Mouse (Mus musculus): ENCODE data around the gene Ppp4r2. TPM values are rescaled to one million over a fixed set of nuclear protein-coding genes. Genes with fewer than 3 reads are reported as not detected.

Ppp4r2 gene
- polyA plus RNA-seq, 1 experiment from 2014 or later = 15.1 TPM

DNA sequence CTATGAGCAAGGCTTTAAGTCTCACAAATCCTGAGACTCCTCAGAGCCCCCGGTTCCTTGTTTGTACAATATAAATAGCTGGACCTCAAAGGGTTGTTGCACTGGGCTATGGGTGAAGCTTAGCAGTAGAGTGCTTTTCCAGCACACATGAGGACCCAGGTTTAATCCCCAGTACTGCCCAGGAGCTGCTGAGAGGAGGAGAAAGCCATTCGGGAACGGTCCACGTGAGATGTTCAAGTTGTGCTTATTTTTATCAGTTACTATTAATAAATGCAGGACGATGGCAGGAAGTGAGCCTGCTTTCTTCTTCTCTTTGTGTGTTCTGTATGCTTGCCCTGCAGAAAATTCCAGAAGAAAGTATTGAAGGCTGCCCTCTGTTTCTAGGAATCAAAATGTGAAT, 59.7 kb downstream of the Ppp4r2 start:
- ATAC-seq (replicated peaks; ENCODE audit: low FRiP score, low read depth) (no peak), DNase-seq (ENCODE audit: low spot score) (no peak)
- 65% methylated on average over 5 of the region's 5 CpGs for WGBS
- Histone ChIP-seq H3K4me2 (ENCODE audit: low read length) (no peak overlapping the region), H3K4me3 (replicated peaks; ENCODE audit: low read depth, low read length) (no peak overlapping the region), H3K9ac (ENCODE audit: low read depth, low read length) (no peak overlapping the region), H3K4me1 (replicated peaks; ENCODE audit: insufficient read depth, low read length) (no peaks in the 10 kb centered on the region), H3K27ac (no peak overlapping the region), H3K36me3 (ENCODE audit: insufficient read depth, low read length) (no peaks in the 10 kb centered on the region), H3K27me3 (ENCODE audit: insufficient read depth, low read length) (no peaks in the 10 kb centered on the region), H3K9me3 (replicated peaks; ENCODE audit: low read length) (no peaks in the 10 kb centered on the region)
- TF ChIP-seq CTCF (IDR thresholded peaks at IDR 0.05; ENCODE audit: low read depth) = no peak

DNA sequence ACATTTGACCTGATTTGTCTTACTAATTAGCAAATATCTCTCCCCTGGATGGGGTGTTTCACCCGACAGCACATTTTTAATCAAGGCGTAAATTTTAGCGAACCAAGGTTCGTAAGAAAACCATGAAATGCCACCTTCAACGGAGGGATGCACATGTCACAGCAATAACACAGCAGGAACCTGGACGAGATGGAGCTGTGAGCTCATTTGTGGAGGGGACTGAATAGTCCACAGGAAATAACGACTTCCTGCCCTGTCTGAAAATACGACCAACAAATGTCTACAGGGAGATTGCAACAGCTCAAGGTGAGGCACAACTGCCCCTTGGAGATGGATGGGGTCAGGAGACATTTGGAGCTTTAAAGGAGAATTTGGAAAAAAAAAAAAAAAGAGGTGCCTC, 61.8 kb downstream of the Ppp4r2 start:
- Histone ChIP-seq H3K4me3 (replicated peaks; ENCODE audit: low read depth, low read length) (no peak overlapping the region), H3K9me3 (replicated peaks; ENCODE audit: low read length) (no peaks in the 10 kb centered on the region), H3K27ac (no peak overlapping the region), H3K36me3 (ENCODE audit: insufficient read depth, low read length) (no peaks in the 10 kb centered on the region), H3K27me3 (ENCODE audit: insufficient read depth, low read length) (no peaks in the 10 kb centered on the region), H3K4me1 (replicated peaks; ENCODE audit: insufficient read depth, low read length) (no peaks in the 10 kb centered on the region), H3K4me2 (ENCODE audit: low read length) (no peak overlapping the region), H3K9ac (ENCODE audit: low read depth, low read length) (no peak overlapping the region)
- WGBS = 29% methylated on average over 8 of the region's 8 CpGs
- no peak for TF ChIP-seq CTCF (IDR thresholded peaks at IDR 0.05; ENCODE audit: low read depth)
- DNase-seq (ENCODE audit: low spot score) (no peak), ATAC-seq (replicated peaks; ENCODE audit: low FRiP score, low read depth) (no peak)

DNA sequence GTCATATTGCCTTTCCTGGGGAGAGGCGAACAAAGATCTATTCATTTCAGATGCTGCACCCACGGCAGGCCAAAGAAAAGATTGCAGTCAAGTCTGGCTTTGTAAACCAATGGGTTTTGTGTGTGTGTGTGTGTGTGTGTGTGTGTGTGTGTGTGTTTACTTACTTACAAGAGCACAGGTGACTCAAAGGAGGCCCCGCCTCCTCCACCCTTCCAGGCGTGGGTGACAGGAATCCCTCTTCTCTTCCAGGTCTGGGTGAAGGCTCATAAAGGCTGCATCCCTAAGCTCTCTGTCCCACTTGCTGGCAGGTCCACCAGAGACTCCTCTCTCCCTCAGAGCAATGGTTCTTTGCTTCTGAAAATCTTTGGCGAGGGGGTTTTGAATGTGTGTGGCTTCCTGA, 63.5 kb downstream of the Ppp4r2 start:
- no peaks in the 10 kb centered on the region for H3K27me3 ChIP-seq (ENCODE audit: insufficient read depth, low read length)
- no peaks in the 10 kb centered on the region for H3K36me3 ChIP-seq (ENCODE audit: insufficient read depth, low read length)
- DNase-seq (ENCODE audit: low spot score) (no peak), ATAC-seq (replicated peaks; ENCODE audit: low FRiP score, low read depth) (no peak)
- H3K9ac ChIP-seq (ENCODE audit: low read depth, low read length) = no peak overlapping the region
- H3K9me3 ChIP-seq (replicated peaks; ENCODE audit: low read length) = no peaks in the 10 kb centered on the region
- no peak for TF ChIP-seq CTCF (IDR thresholded peaks at IDR 0.05; ENCODE audit: low read depth)
- no peak overlapping the region for H3K4me2 ChIP-seq (ENCODE audit: low read length)
- WGBS = 79% methylated on average over 5 of the region's 5 CpGs
- no peaks in the 10 kb centered on the region for H3K4me1 ChIP-seq (replicated peaks; ENCODE audit: insufficient read depth, low read length)
- H3K4me3 ChIP-seq (replicated peaks; ENCODE audit: low read depth, low read length) = no peak overlapping the region
- no peak overlapping the region for H3K27ac ChIP-seq

DNA sequence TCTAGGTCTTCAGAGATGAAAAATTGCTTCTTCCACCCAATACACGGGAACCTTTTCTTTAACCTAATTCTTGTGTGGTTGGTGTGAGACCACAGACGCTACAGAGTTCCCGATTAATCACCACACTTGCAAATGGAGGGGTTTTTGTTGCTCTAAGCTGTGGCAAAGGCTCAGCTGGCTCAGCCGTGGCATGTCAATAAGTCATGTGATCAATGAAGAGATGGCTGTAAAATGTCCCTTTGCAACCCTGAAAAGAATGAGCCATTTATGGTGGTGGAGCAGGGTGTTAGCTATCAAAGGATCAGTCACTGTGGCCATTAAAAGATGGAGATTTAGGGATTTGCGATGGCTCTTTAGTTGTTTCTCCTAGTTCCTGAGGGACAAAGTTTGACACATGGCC, 71.0 kb downstream of the Ppp4r2 start:
- peak; percentile 69 for DNase-seq (ENCODE audit: low spot score)
- no peak for ATAC-seq (replicated peaks; ENCODE audit: low FRiP score, low read depth)
- no peaks in the 10 kb centered on the region for H3K4me1 ChIP-seq (replicated peaks; ENCODE audit: insufficient read depth, low read length)
- H3K27me3 ChIP-seq (ENCODE audit: insufficient read depth, low read length) = no peaks in the 10 kb centered on the region
- H3K27ac ChIP-seq = no peak overlapping the region
- H3K4me2 ChIP-seq (ENCODE audit: low read length) = no peak overlapping the region
- WGBS = 21% methylated on average over 5 of the region's 5 CpGs
- TF ChIP-seq CTCF (IDR thresholded peaks at IDR 0.05; ENCODE audit: low read depth) = no peak
- no peak overlapping the region for H3K4me3 ChIP-seq (replicated peaks; ENCODE audit: low read depth, low read length)
- H3K36me3 ChIP-seq (ENCODE audit: insufficient read depth, low read length) = no peaks in the 10 kb centered on the region
- no peaks in the 10 kb centered on the region for H3K9me3 ChIP-seq (replicated peaks; ENCODE audit: low read length)
- no peak overlapping the region for H3K9ac ChIP-seq (ENCODE audit: low read depth, low read length)

DNA sequence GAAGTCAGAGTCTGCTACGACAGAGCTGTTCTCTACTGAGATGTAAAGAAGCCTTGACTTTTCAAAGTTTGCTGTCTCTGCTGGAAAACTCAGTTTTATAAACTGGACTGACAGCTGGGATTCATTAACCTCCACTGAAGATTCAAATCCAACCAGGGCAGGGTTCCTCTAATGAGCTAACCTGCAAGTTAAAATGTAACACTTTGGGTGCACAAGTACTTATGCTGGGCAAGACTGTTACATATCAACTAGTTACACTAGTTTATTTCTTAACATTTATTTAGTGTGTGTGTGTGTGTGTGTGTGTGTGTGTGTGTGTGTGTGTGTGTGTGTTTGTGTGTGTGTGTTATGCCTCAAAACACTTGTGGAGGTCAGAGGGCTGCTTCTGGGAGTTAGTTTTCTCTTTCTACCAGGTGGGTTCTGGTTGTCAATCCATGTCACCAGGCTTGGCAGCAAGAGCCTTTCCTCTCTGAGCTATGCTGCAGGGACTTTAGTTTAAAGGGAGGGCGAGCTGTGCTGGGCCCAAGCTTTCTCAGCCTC, 76.8 kb downstream of the Ppp4r2 start:
- 70% methylated on average over 2 of the region's 2 CpGs for WGBS
- no peaks in the 10 kb centered on the region for H3K4me1 ChIP-seq (replicated peaks; ENCODE audit: insufficient read depth, low read length)
- 0 out of 2 replicates have a peak overlapping the region, but pooled peaks have one; percentile 42 for H3K27ac ChIP-seq
- no peak for TF ChIP-seq CTCF (IDR thresholded peaks at IDR 0.05; ENCODE audit: low read depth)
- H3K9ac ChIP-seq (ENCODE audit: low read depth, low read length) = no peak overlapping the region
- DNase-seq (ENCODE audit: low spot score) (peak; percentile 37), ATAC-seq (replicated peaks; ENCODE audit: low FRiP score, low read depth) (peak; percentile 59; the same call in 1 of the 2 replicates)
- no peaks in the 10 kb centered on the region for H3K27me3 ChIP-seq (ENCODE audit: insufficient read depth, low read length)
- H3K4me3 ChIP-seq (replicated peaks; ENCODE audit: low read depth, low read length) = no peak overlapping the region
- H3K9me3 ChIP-seq (replicated peaks; ENCODE audit: low read length) = no peaks in the 10 kb centered on the region
- no peak overlapping the region for H3K4me2 ChIP-seq (ENCODE audit: low read length)
- no peaks in the 10 kb centered on the region for H3K36me3 ChIP-seq (ENCODE audit: insufficient read depth, low read length)

Other genes starting within 250 kb of the Ppp4r2 start
- 11.8 and 12.8 TPM in 2 replicates for gene Shq1, start 162.5 kb upstream of the Ppp4r2 start, polyA plus RNA-seq (2015; fragmentation: Nextera tagmentation; extraction: Ambion mirVana)
- gene Gxylt2, start 128.9 kb upstream of the Ppp4r2 start, polyA plus RNA-seq (2015; fragmentation: Nextera tagmentation; extraction: Ambion mirVana) = 7.9 and 9.9 TPM in 2 replicates

All from kidney, postnatal 0 days (tissue).